Mouse (Mus musculus) limb, embryonic 11.5 days (tissue): ENCODE data around the gene Crhr1. TPM values are rescaled to one million over a fixed set of nuclear protein-coding genes. Genes with fewer than 3 reads are reported as not detected.
A peak's percentile ranks its signal among the peaks of the same experiment; 100 is the strongest.

Experiments used
- ATAC-seq: fragments of 200-750 bp; cut with Nextera tagmentation; 2 replicates; pipeline ENCODE4 v1.8.0; 2017; ENCODE audit warnings: low read depth; ENCODE audit not compliant: insufficient number of reproducible peaks, low FRiP score, low TSS enrichment
- DNase-seq: peaks from one replicate; pipeline ENCODE4 v3.0.0-alpha.2; 2015; ENCODE audit warnings: low spot score
- H3K27ac ChIP-seq: fragments of 300-500 bp; sonication (generic); replicated peaks from 2 replicates; pipeline ENCODE4 v1.5.1; 2014; ENCODE audit warnings: low read depth, mild to moderate bottlenecking, low read length
- H3K27me3 ChIP-seq: fragments of 300-500 bp; sonication (generic); 2 replicates; pipeline ENCODE4 v1.6.1; 2014; ENCODE audit warnings: mild to moderate bottlenecking, low read length, mixed read lengths; ENCODE audit not compliant: control insufficient read depth, insufficient read depth
- H3K36me3 ChIP-seq: fragments of 300-500 bp; sonication (generic); 2 replicates; pipeline ENCODE4 v1.6.1; 2014; ENCODE audit warnings: mild to moderate bottlenecking, low read length, moderate library complexity, mixed read lengths; ENCODE audit not compliant: control insufficient read depth, insufficient read depth
- H3K4me1 ChIP-seq: fragments of 300-500 bp; sonication (generic); 2 replicates; pipeline ENCODE4 v1.6.1; 2014; ENCODE audit warnings: low read length, mixed read lengths; ENCODE audit not compliant: control insufficient read depth, insufficient read depth
- H3K4me2 ChIP-seq: fragments of 300-500 bp; sonication (generic); 2 replicates; pipeline ENCODE4 v1.6.1; 2014; ENCODE audit warnings: low read depth, mild to moderate bottlenecking, moderate library complexity; ENCODE audit not compliant: severe bottlenecking
- H3K4me3 ChIP-seq: fragments of 300-500 bp; sonication (generic); 2 replicates; pipeline ENCODE4 v1.5.1; 2014; ENCODE audit warnings: low read depth, low read length
- H3K9ac ChIP-seq: fragments of 300-500 bp; sonication (generic); 2 replicates; pipeline ENCODE4 v1.6.1; 2014; ENCODE audit warnings: mild to moderate bottlenecking, low read length
- H3K9me3 ChIP-seq: fragments of 300-500 bp; sonication (generic); 2 replicates; pipeline ENCODE4 v1.6.1; 2016; ENCODE audit warnings: low read length; ENCODE audit not compliant: control insufficient read depth
- WGBS: fragments of 180-500 bp; shearing (Covaris S2); extraction: QIAGEN DNeasy Blood & Tissue Kit; methylation state at CpG from one replicate; pipeline ENCODE4 v1.1.7; 2014; 5-methylcytosine and 5-hydroxymethylcytosine counted together
- polyA plus RNA-seq: library from polyadenylated mRNA; unstranded; fragments of >200 nt; fragmentation: Nextera tagmentation; extraction: Ambion mirVana; gene quantifications from 2 replicates; pipeline ENCODE4 v1.2.1, GENCODE M21; 2014

The Crhr1 gene
- polyA plus RNA-seq, 1 experiment from 2014 or later, result 0.37 TPM

DNA sequence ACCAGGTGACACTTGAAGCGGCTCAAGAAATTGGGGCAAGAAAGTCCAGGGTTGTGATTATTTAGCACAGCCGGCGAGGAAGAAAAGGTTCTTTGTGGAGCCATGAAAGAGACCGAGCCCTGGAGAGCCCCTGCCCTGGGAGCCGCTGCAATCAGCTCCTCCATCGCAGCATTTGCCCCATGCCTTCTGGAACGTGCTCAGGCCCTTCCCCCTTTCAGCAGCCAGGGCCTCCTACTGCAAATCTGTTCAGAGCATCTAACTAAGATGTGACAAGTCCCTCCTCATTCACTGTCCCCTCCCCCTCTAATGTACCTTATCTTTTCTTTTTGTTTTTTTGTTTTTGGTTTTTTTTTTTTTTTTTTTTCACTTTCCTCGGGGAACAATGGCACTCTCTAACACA lies 30.0 kb upstream of the Crhr1 start:
- H3K9me3 ChIP-seq, result no peaks in the 10 kb centered on the region
- no peak overlapping the region for H3K9ac ChIP-seq
- DNase-seq, result no peak
- 45% methylated on average over 8 of the region's 8 CpGs for WGBS
- H3K4me1 ChIP-seq, result 0 out of 2 replicates have a peak, but pooled peaks cover 3% of the 10 kb centered on the region
- H3K27ac ChIP-seq, result no peak overlapping the region
- no peak for ATAC-seq
- H3K4me3 ChIP-seq, result no peak overlapping the region
- no peak overlapping the region for H3K4me2 ChIP-seq
- no peaks in the 10 kb centered on the region for H3K27me3 ChIP-seq
- no peaks in the 10 kb centered on the region for H3K36me3 ChIP-seq

DNA sequence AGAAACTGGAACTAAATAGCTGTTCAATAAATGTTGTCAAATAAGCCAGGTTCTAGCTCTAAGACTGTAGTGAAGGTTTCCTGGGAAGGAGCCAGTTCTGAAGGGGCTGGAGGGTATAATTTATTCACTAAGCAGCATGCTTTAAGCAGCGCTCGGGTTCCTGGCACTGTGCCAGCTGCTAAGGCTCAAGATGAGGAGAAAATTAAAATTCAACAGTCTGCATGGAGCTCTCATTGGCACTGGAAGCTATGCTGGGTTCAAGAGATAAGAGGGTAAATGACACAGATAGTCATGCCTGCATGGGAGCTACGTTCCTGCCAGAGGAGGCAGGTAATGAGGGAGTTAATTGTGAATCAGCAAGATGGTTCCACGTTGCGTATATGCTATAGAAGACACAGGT lies 26.3 kb upstream of the Crhr1 start:
- Histone ChIP-seq H3K4me3 (no peak overlapping the region), H3K36me3 (no peaks in the 10 kb centered on the region), H3K4me2 (no peak overlapping the region), H3K4me1 (0 out of 2 replicates have a peak, but pooled peaks cover 3% of the 10 kb centered on the region), H3K27me3 (no peaks in the 10 kb centered on the region), H3K27ac (no peak overlapping the region), H3K9ac (no peak overlapping the region), H3K9me3 (no peaks in the 10 kb centered on the region)
- ATAC-seq (no peak), DNase-seq (no peak)
- WGBS, result 77% methylated on average over 5 of the region's 5 CpGs

DNA sequence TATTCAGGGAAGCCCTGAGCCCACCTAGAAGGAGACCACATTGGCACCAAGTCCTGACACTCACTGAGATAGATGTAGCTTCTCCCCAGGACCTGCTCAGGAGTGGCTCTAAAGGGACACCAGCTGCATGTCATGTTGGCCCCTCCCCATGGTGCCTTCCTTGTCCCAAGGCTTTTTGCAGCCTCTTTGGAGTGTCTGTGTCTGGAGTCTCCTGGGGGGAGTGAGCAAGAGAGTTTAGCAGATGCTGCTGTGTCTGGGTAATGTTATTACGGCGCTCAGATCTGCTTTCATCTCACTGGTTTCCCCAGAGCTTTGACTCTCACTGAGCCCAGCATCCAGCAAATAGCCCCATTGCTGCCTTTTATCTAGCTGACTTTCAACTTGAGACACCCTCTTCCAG lies 25.7 kb upstream of the Crhr1 start:
- no peak overlapping the region for H3K9ac ChIP-seq
- no peaks in the 10 kb centered on the region for H3K9me3 ChIP-seq
- no peak for ATAC-seq
- no peaks in the 10 kb centered on the region for H3K27me3 ChIP-seq
- 0 out of 2 replicates have a peak, but pooled peaks cover 3% of the 10 kb centered on the region for H3K4me1 ChIP-seq
- H3K4me2 ChIP-seq, result no peak overlapping the region
- 28% methylated on average over 2 of the region's 2 CpGs for WGBS
- H3K36me3 ChIP-seq, result no peaks in the 10 kb centered on the region
- H3K4me3 ChIP-seq, result no peak overlapping the region
- H3K27ac ChIP-seq, result no peak overlapping the region
- no peak for DNase-seq

DNA sequence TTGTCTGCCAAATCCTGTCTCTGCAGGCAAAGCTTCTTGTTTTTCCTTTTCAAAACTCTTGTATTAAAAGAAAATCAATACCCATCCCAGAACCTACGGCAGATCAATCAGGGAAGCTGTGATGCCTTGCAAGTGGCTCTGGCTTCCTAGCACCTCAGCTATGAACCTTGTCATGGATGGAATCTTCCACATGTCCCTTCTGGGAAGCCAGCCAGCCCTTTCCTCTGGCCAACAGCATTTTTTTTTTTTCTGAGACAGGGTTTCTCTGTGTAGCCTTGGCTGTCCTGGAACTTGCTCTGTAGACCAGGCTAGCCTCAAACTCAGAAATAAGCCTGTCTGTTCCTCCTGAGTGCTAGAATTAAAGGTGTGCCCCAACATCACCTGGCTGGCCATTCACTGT lies 22.3 kb upstream of the Crhr1 start:
- WGBS, result 100% methylated on average over 1 of the region's 1 CpGs
- H3K4me2 ChIP-seq, result no peak overlapping the region
- no peaks in the 10 kb centered on the region for H3K27me3 ChIP-seq
- no peak for ATAC-seq
- no peaks in the 10 kb centered on the region for H3K9me3 ChIP-seq
- no peak for DNase-seq
- H3K9ac ChIP-seq, result no peak overlapping the region
- H3K4me1 ChIP-seq, result peaks cover 2% of the 10 kb centered on the region; the same call in 1 of the 2 replicates
- no peak overlapping the region for H3K4me3 ChIP-seq
- no peaks in the 10 kb centered on the region for H3K36me3 ChIP-seq
- no peak overlapping the region for H3K27ac ChIP-seq

DNA sequence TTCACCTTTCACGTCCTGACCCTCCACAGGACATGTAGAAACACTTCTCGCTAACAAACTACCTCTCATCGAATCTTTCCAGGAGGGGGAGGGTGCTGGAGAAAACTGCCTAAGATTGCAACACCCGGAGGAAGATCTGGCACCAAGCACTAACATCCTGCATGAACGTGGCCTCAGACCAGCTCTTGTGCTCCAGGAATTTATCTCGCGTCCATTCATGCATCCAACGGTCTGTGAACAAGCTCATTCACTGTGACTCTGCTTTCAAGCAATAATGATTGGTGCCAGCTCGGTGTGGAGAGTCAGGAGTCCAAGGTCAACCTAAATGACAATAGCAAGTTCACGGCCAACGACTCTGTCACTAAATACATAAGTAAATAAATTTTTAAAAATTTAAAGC lies 20.8 kb upstream of the Crhr1 start:
- H3K27ac ChIP-seq, result no peak overlapping the region
- peaks cover 2% of the 10 kb centered on the region; the same call in 1 of the 2 replicates for H3K4me1 ChIP-seq
- ATAC-seq (no peak), DNase-seq (no peak)
- H3K36me3 ChIP-seq, result no peaks in the 10 kb centered on the region
- 81% methylated on average over 11 of the region's 11 CpGs for WGBS
- H3K4me2 ChIP-seq, result no peak overlapping the region
- H3K27me3 ChIP-seq, result no peaks in the 10 kb centered on the region
- H3K4me3 ChIP-seq, result no peak overlapping the region
- H3K9ac ChIP-seq, result no peak overlapping the region
- H3K9me3 ChIP-seq, result no peaks in the 10 kb centered on the region

DNA sequence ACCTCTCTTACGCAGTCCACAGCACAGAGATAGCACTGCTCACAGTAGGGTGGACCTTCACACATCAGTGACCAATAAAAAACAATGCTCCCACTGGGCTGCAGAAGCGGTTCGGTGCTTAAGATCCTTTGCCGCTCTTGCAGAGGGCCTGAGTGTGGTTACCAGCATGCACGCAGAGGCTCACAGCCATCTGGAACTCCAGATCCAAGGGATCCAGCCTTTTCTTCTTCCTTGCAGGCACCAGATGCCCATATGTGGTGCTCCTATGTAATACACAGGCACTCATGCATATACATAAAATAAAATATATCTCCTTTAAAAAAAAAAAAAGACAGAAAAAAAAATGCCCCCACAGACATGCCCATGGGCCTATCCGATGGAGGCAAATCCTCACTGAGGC lies 19.0 kb upstream of the Crhr1 start:
- H3K4me1 ChIP-seq, result peaks cover 2% of the 10 kb centered on the region; the same call in 1 of the 2 replicates
- DNase-seq (no peak), ATAC-seq (no peak)
- H3K27ac ChIP-seq, result no peak overlapping the region
- H3K4me3 ChIP-seq, result no peak overlapping the region
- WGBS, result 88% methylated on average over 6 of the region's 6 CpGs
- no peaks in the 10 kb centered on the region for H3K36me3 ChIP-seq
- no peaks in the 10 kb centered on the region for H3K9me3 ChIP-seq
- no peak overlapping the region for H3K4me2 ChIP-seq
- H3K27me3 ChIP-seq, result no peaks in the 10 kb centered on the region
- H3K9ac ChIP-seq, result no peak overlapping the region

DNA sequence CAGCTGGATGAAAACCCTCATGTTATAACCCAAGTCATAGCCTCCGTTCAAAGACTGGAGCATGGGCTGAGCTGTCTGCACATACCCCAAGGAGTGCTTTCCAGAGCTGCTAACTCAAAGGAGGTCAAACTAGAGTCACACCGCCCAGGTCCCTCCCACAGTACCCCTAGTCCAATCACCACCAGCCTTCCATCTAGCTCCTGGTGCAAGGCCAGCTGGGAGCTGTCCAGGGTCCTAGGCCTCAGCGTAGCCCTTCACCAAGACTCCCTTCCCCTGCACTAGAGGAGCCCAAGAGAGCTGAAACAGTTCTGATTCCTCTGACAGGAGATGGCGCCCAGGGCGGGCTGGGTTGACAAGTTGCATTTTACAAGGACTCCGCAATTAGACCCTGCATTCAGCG lies 18.0 kb upstream of the Crhr1 start:
- H3K27me3 ChIP-seq, result no peaks in the 10 kb centered on the region
- ATAC-seq (peak; percentile 91), DNase-seq (peak; percentile 96)
- no peaks in the 10 kb centered on the region for H3K36me3 ChIP-seq
- no peak overlapping the region for H3K27ac ChIP-seq
- peaks cover 2% of the 10 kb centered on the region; the same call in 1 of the 2 replicates for H3K4me1 ChIP-seq
- H3K4me3 ChIP-seq, result no peak overlapping the region
- no peak overlapping the region for H3K4me2 ChIP-seq
- no peaks in the 10 kb centered on the region for H3K9me3 ChIP-seq
- H3K9ac ChIP-seq, result no peak overlapping the region
- WGBS, result 3% methylated on average over 7 of the region's 7 CpGs

DNA sequence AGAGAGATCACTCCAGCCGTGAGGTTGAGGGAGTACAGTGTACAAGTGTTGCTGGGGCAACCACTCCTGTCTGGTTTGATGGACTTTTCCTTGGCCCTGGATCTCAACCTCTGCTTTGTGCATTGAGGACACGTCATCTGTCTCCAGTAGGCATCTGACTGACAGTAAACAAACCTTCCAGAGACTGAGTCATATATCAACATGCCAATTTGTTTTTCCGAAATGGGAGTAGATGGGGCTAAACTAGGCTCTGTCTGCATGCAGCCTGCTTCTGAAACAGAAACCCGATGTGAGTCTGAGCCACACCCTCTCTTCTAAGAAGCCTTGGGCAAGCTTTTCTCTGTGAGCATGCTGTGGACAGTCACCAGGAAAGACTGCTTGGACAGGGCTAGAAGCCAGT lies 14.3 kb upstream of the Crhr1 start:
- Histone ChIP-seq H3K4me3 (no peak overlapping the region), H3K27ac (no peak overlapping the region), H3K9ac (no peak overlapping the region), H3K9me3 (no peaks in the 10 kb centered on the region), H3K4me2 (no peak overlapping the region), H3K27me3 (no peaks in the 10 kb centered on the region), H3K36me3 (no peaks in the 10 kb centered on the region), H3K4me1 (peaks cover 2% of the 10 kb centered on the region; the same call in 1 of the 2 replicates)
- DNase-seq (no peak), ATAC-seq (no peak)
- 72% methylated on average over 4 of the region's 4 CpGs for WGBS

DNA sequence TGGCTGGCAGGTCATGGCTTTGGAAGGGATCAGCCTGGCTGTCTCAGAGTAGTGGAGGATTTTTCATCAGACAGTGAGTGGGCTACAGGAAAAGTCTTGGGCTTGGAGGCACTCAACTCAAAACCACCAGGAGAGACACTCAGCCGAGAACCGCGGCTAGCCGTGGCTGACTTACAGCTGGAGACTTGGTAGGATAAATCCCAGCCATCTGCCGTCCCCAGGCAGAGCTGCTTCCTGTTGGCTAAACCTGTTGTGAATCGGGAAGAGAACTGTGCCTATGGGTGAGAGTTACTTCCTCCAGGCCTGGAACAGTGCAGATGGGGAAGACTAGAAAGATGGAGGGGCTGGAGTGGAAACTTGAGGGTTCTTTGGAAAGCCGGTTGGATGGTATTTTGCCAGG lies 9.7 kb upstream of the Crhr1 start:
- Histone ChIP-seq H3K36me3 (no peaks in the 10 kb centered on the region), H3K4me3 (no peak overlapping the region), H3K4me2 (no peak overlapping the region), H3K4me1 (no peaks in the 10 kb centered on the region), H3K9me3 (no peaks in the 10 kb centered on the region), H3K9ac (no peak overlapping the region), H3K27me3 (no peaks in the 10 kb centered on the region), H3K27ac (no peak overlapping the region)
- WGBS, result 75% methylated on average over 7 of the region's 7 CpGs
- no peak for ATAC-seq
- DNase-seq, result no peak
